Mouse (Mus musculus) T-helper 1 cell (primary cell): ENCODE measurements around the gene Cpd.

Experiments
- in situ Hi-C: fragments of 300-600 bp; cut with MboI, MseI; formaldehyde crosslinking; loops from one replicate; pipeline ENCODE4 v1.15.1; 2025; ENCODE audit warnings: high pct_unique_total_duplicates

Cpd gene

GRCm38 (mm10) chr11:76795326-76795725 is 51.5 kb downstream of the Cpd start:
- in situ Hi-C loops: no loop called here

GRCm38 (mm10) chr11:76791331-76791730 is 55.5 kb downstream of the Cpd start:
- in situ Hi-C loops: no loop called here

GRCm38 (mm10) chr11:76789252-76789651 is 57.6 kb downstream of the Cpd start:
- in situ Hi-C loops: loop anchor here (5.0 kb wide), 1 partner anchor 108 kb away; no protein-coding TSS in a partner anchor

- in situ Hi-C loops: no loop called here
These were observed 71.3 kb downstream of the Cpd start for GRCm38 (mm10) chr11:76775533-76775932.

DNA sequence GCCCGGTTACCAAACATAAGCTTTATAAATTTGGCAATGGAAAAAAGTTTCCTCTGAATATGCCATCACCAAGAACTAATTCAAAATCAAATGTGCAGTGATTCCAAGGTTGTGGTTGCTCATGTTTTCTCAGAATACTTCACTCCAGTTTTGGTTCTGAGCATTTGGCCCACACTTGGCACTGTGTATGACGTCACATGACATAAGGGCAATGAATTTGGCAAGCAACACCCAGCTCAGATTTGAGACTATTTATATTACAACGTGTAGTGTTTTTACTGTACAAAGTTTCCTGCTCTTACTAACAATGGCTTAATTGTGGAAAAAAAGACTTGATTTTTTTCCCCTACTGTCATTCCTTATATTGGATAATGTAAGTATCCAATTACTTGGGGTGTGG is 73.0 kb downstream of the Cpd start:
- in situ Hi-C loops: no loop called here

DNA sequence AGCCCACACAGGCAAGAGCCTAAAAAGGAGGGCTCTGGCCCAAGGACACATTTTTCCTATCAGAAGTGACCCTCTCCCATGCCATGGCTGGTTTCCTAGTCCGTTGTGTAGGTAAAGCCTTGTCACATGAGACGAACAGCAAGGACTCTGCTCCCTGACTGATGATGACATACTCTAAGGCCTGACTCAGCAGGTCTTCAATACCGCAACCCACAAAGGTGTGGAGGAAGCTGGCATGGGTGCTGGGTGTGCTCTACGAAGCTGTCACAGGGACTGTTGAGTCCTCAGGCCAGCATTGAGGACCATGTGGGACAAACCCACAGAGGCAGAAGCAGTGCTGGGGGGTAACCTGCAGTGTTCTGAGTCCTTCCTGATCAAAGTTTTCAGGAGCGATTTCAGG is 76.3 kb downstream of the Cpd start:
- in situ Hi-C loops: no loop called here

DNA sequence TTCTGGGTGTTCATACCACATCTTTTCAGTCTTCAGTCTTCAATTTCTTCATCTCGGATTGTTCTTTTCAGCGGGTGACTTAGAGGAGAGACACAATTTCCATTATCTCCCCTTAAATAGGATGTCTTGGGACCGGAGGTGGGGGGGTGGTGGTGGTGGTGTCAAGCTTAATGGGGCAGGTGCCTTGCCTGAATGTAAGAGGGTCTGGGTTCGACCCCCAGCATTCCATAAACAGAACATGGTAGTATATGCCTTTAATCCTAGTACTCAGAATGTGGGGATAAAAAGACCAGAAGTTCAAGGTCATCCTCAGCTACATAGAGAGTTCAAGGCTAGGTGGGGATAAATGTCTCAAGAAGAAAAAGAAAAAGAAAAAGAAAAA is 83.1 kb downstream of the Cpd start:
- in situ Hi-C loops: no loop called here

DNA sequence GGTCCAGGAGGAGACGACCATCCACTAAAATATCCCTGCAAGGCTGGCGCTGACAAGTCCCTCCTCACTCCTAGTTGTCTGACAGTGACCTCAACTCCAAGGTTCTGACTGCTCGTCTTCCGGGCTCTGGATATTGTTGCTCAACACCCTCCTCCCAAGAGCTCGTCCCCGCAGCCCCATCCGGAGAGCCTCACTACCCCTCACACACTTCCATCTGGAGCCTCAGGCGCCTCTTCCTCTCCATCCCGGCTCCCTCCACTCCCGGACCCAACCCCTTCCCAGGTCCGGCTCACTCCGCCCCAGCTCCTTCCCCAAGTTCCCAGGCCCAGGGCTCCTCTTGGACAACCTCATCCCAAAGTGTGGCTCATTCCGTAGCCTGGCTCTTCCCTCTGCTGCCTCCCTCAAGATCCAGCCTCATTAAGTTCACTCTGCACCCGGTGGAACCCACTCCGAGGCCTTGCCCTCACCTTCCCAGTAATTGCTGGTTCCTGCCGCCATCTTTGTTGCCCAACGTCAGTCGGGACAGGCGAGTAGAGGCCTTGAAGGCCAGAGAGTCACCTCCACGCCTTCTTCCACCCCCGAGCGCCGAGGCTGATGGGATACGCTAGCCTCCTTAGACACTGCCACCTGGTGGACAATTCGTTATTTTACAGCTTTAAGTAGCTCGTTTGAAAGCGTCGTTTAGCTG is 83.6 kb downstream of the Cpd start, which contains the start of gene Gosr1:
TSS of gene Gosr1 (minus strand) at position 527 of the 688 bp plus-strand sequence.
- in situ Hi-C loops: no loop called here

DNA sequence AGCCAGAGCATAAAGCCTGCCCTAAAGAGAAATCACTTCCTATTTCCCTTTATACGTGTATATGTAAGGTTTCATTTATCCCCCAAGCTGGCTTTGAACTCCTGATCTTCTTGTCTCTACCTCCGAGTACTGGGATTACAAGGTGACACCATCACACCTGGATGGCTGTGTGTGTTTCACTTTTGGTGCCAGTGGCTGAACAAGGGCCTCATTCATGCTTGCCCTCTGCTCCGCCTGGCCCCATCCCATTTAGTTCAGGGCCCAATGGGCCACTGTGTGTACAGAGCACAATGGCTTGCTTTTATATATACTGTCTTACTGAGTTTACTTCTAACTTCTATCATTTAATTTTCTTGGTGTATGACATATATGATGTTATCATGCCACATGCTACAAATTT is 94.5 kb downstream of the Cpd start:
- in situ Hi-C loops: no loop called here

GRCm38 (mm10) chr11:76748819-76749218 is 98.0 kb downstream of the Cpd start:
- in situ Hi-C loops: no loop called here

DNA sequence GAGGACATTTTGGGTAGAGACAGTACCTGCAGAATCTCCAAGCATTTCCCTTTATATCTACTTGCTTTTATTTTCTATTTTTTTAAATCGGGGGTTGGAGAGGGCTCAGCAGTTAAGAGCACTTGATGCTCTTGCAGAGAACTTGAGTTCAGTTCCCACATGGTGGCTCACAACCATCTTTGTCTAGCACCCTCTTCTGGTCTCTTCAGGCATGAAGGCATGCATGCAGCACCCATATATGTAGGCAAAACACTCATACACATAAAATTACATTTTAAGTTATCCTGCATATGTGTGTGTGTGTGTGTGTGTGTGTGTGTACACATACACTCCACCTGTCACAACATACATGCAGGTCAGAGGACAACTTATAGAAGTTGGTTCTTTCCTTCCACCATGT is 100.9 kb downstream of the Cpd start:
- in situ Hi-C loops: no loop called here

DNA sequence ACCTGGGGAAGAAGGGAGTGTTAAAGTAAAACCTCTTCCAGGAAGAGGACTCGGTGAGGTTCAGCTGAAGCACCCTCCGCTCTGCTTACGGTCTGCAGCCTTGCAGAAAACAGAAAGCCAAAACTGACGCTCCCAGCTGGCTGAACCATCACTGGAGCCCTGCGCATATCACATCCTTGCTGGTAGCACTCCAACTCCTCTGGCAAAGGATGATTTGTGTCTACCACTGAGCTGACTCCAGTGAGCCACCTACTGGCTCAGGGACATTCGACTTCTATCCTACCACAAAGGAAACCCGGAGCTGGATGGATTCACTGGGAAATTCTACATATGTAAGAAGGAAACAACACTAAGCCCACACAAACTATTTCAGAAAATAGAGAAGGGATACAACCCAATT is 102.3 kb downstream of the Cpd start:
- in situ Hi-C loops: no loop called here

DNA sequence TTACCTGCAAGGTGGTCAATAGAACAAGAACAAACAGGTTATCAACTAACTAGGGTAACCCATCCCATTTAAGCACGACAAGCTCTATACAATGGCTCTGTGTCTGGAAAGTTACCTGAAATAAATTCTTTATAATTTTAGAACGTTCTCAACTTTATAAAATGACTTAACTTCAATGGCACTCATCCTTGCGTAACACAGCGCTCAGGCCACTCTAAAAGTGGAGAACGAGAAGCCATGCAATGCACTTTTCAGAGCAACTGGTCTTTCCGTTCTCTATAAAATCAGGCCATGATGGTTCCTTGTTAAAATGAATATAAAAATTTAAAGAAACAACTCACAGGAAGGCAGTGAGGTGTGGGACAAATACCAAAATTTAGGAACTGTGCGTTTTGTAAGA is 104.3 kb downstream of the Cpd start:
- in situ Hi-C loops: no loop called here

DNA sequence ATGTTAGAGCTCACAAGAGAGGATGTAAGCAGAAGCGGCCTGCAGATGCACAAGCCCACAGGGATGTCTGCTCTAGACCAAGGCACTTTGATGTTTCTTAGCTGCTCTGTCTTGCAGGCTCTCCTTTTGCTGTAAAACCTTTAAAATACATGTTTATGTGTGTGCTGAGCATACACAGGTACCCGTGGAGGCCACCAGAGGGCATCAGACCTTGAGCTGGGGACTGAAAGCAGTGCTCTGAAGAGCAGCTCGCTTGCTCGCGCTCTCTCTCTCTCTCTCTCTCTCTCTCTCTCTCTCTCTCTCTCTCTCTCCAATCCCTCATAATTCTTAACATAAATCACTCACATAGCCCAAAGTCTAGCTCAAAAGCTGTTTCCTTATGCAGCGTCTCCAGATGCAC is 107.7 kb downstream of the Cpd start:
- in situ Hi-C loops: no loop called here

- in situ Hi-C loops: no loop called here
These were observed 111.0 kb downstream of the Cpd start for GRCm38 (mm10) chr11:76735753-76736324.

- in situ Hi-C loops: no loop called here
These were observed 112.3 kb downstream of the Cpd start for GRCm38 (mm10) chr11:76734560-76734959.

GRCm38 (mm10) chr11:76730650-76731049 is 116.2 kb downstream of the Cpd start:
- in situ Hi-C loops: no loop called here
